Mouse (Mus musculus) frontal cortex, postnatal 14 days (tissue): Measurements from ENCODE around the gene Xndc1.

ENCODE experiments used
- DNase-seq, 2 experiments: peaks; one replicate each; pipeline ENCODE4 v3.0.0; 2022; ENCODE audit warnings: low spot score in 2 of 2

The Xndc1 gene

GRCm38 (mm10) chr7:102081784-102082183 lies 16.5 kb downstream of the Xndc1 start:
- DNase-seq: no peak

- DNase-seq: no peak
Measured at GRCm38 (mm10) chr7:102082816-102083215, 17.5 kb downstream of the Xndc1 start, which contains the start of gene Trpc2. Gene Trpc2, plus strand, starts transcription at chr7:102083116.

GRCm38 (mm10) chr7:102084041-102084696 lies 18.9 kb downstream of the Xndc1 start:
- no peak for DNase-seq

- no peak for DNase-seq
Measured at GRCm38 (mm10) chr7:102087336-102087735, 22.0 kb downstream of the Xndc1 start.

- no peak for DNase-seq
Measured at GRCm38 (mm10) chr7:102099760-102100661, 34.7 kb downstream of the Xndc1 start.

GRCm38 (mm10) chr7:102100868-102101267 lies 35.6 kb downstream of the Xndc1 start:
- no peak for DNase-seq

GRCm38 (mm10) chr7:102101487-102101886 lies 36.2 kb downstream of the Xndc1 start, which contains the start of gene Art1:
Gene Art1, plus strand, starts transcription at chr7:102101743.
- DNase-seq: no peak

GRCm38 (mm10) chr7:102102241-102102640 lies 36.9 kb downstream of the Xndc1 start:
- no peak for DNase-seq

GRCm38 (mm10) chr7:102102696-102103095 lies 37.4 kb downstream of the Xndc1 start:
- no peak for DNase-seq

- no peak for DNase-seq
Measured at GRCm38 (mm10) chr7:102103555-102103954, 38.2 kb downstream of the Xndc1 start.

GRCm38 (mm10) chr7:102104126-102104525 lies 38.8 kb downstream of the Xndc1 start:
- DNase-seq: no peak

- no peak for DNase-seq
Measured at GRCm38 (mm10) chr7:102106700-102107141, 41.4 kb downstream of the Xndc1 start.

- DNase-seq: no peak
Measured at GRCm38 (mm10) chr7:102108206-102108605, 42.9 kb downstream of the Xndc1 start.

- no peak for DNase-seq
Measured at GRCm38 (mm10) chr7:102109171-102109570, 43.9 kb downstream of the Xndc1 start, which contains the start of gene Art5. Gene Art5, minus strand, starts transcription at chr7:102109489.

GRCm38 (mm10) chr7:102109746-102110145 lies 44.4 kb downstream of the Xndc1 start:
- no peak for DNase-seq

- DNase-seq: no peak
Measured at GRCm38 (mm10) chr7:102113151-102113729, 47.9 kb downstream of the Xndc1 start.

GRCm38 (mm10) chr7:102116579-102117331 lies 51.4 kb downstream of the Xndc1 start, which contains the start of gene Chrna10:
Gene Chrna10, minus strand, starts transcription at chr7:102116828.
- DNase-seq: no peak

GRCm38 (mm10) chr7:102117382-102117781 lies 52.1 kb downstream of the Xndc1 start:
- no peak for DNase-seq

- DNase-seq: no peak
Measured at GRCm38 (mm10) chr7:102120326-102120725, 55.0 kb downstream of the Xndc1 start.

- DNase-seq: no peak
Measured at GRCm38 (mm10) chr7:102132395-102132794, 67.1 kb downstream of the Xndc1 start.
